Mouse (Mus musculus): ENCODE measurements at regions not wholly inside any gene's neighbourhood (a gene's known extent, or its start where the extent isn't known, plus 50 kb on each side); places are given as distances from the start of the nearest gene placed in this dataset.
A peak's percentile ranks its signal among the peaks of the same experiment; 100 is the strongest.

DNA sequence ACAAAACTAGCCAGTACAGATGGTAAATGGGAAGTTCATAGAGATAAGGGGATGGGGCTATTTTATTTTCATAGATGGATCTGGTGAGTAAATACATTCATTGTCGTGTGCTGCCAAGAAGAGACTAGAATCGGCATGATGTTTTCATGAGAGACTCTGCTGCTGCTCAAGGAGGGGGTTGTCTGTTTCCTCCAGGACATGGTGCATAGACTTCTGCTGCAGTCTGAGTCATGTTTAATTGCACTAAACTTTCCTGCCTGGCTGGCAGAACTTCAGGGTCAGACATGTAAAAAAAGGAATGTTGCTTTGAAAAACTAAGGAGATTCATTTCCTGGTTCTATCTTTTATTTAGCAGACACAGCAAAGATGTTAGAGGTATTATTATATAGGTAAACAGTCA is 100.9 kb upstream of the B430305J03Rik start:
- ATAC-seq (ENCODE audit: low read depth), result no peak
- no peaks in the 10 kb centered on the region for H3K9me3 ChIP-seq (replicated peaks)
- H3K27me3 ChIP-seq, result no peaks in the 10 kb centered on the region
- no peaks in the 10 kb centered on the region for H3K36me3 ChIP-seq
- 65% methylated on average over 2 of the region's 2 CpGs for WGBS (ENCODE audit: insufficient replicate concordance)
- H3K4me3 ChIP-seq (replicated peaks), result no peak overlapping the region
- no peak overlapping the region for H3K27ac ChIP-seq
- H3K4me2 ChIP-seq, result no peak overlapping the region
- no peak for DNase-seq
- H3K9ac ChIP-seq, result no peak overlapping the region
- H3K4me1 ChIP-seq (replicated peaks), result no peaks in the 10 kb centered on the region

DNA sequence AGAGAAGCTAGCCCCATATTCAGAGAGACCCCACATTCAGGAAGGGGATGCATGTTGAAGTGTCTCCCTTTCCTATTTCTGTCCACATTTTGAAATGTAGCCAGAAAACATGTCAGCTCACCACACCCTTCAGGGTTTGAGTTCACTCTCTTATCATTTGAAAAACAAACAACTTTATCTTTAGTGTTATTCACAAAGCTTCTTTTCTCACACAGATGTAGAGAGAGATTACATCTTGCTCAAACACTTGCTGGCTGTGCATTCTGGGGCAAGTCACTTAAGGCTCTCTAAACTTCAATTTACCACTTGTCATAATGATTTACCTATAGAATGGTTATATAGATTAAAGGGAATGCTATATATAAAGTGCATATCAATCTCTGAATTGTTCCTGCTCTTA is 94.3 kb upstream of the B430305J03Rik start:
- DNase-seq (no peak), ATAC-seq (ENCODE audit: low read depth) (peak; percentile 68)
- H3K9me3 ChIP-seq (replicated peaks), result no peaks in the 10 kb centered on the region
- peaks cover 15% of the 10 kb centered on the region for H3K4me1 ChIP-seq (replicated peaks)
- H3K4me3 ChIP-seq (replicated peaks), result no peak overlapping the region
- H3K36me3 ChIP-seq, result no peaks in the 10 kb centered on the region
- H3K27me3 ChIP-seq, result no peaks in the 10 kb centered on the region
- no peak overlapping the region for H3K9ac ChIP-seq
- no peak overlapping the region for H3K27ac ChIP-seq
- H3K4me2 ChIP-seq, result no peak overlapping the region

DNA sequence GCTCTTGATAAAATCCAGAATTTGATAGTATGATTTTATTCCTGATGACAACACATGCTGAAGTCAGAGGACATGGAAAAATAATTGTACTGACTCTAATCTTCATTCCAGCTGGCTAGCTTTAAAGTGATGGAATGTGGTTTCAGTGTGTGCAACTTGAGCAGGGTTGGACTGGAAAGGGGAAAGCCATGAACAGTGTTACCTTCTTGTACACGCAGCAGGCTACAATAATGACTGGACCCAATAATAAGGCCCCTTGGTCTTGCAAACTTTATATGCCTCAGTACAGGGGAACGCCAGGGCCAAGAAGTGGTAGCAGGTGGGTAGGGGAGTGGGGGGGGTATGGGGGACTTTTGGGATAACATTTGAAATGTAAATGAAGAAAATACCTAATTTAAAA is 90.8 kb upstream of the B430305J03Rik start:
- no peak for ATAC-seq (ENCODE audit: low read depth)
- Histone ChIP-seq H3K4me1 (replicated peaks) (peaks cover 15% of the 10 kb centered on the region), H3K4me3 (replicated peaks) (no peak overlapping the region), H3K9me3 (replicated peaks) (no peaks in the 10 kb centered on the region), H3K4me2 (no peak overlapping the region), H3K27me3 (no peaks in the 10 kb centered on the region), H3K9ac (no peak overlapping the region), H3K36me3 (no peaks in the 10 kb centered on the region), H3K27ac (no peak overlapping the region)
- DNase-seq, result no peak
- WGBS (ENCODE audit: insufficient replicate concordance), result 78% methylated on average over 2 of the region's 2 CpGs

DNA sequence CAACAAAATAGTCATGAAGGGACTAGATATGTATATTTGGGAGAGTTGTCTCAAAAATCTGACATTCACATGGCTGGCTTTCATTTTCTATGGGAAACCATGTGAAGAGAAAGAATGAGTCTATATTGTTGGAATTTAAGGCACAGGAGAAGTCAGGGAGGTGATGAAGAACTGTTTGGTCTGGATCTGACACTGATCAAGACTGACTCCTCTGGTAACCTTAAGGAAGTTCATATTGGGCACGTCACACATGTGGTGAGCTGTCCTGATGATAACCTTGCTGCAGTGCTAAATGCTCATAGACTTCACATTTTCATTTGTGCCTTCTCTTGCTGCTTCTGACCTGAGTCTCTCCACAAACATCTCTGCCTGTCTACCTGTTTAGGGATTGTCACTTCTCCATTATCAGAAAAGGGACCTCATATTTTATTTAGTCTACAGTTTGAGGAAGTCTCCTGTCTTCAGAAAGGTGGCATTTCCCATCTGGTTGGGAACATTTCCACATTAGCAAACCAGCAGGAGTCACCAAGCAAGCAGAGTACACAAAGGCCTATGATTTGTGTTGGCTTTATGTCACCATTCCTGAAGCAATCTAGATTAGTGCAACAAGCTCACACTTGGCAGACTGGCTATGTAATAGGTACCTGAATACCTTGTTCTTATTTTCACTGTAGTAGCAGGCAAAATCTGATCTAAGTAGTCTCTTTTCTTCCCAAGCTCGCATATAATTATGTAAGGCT is 76.4 kb upstream of the B430305J03Rik start:
- H3K4me2 ChIP-seq, result no peak overlapping the region
- H3K4me3 ChIP-seq (replicated peaks), result no peak overlapping the region
- no peaks in the 10 kb centered on the region for H3K4me1 ChIP-seq (replicated peaks)
- no peaks in the 10 kb centered on the region for H3K27me3 ChIP-seq
- H3K9me3 ChIP-seq (replicated peaks), result no peaks in the 10 kb centered on the region
- no peak overlapping the region for H3K9ac ChIP-seq
- ATAC-seq (ENCODE audit: low read depth) (no peak), DNase-seq (no peak)
- 48% methylated on average over 2 of the region's 2 CpGs for WGBS (ENCODE audit: insufficient replicate concordance)
- no peak overlapping the region for H3K27ac ChIP-seq
- no peaks in the 10 kb centered on the region for H3K36me3 ChIP-seq

DNA sequence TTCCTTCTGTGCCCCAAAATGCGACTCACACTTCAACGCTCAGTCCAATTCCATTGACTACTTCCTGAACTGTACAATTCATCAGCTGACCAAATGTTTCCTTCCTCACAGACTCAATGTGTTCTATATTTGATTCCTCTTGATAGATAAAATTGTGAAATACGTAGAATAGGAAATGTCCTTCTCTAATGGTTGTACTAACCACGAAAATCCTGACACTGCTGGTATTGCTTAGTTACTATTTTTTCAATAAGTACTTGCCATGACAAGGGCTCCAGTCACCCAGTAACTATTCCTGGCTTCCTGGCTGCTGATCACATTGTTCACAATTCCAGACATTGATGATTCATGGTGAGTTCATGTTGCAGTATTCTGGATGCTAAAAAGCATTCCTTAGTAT is 75.7 kb upstream of the B430305J03Rik start:
- Histone ChIP-seq H3K9ac (no peak overlapping the region), H3K4me2 (no peak overlapping the region), H3K27me3 (no peaks in the 10 kb centered on the region), H3K27ac (no peak overlapping the region), H3K4me3 (replicated peaks) (no peak overlapping the region), H3K9me3 (replicated peaks) (no peaks in the 10 kb centered on the region), H3K4me1 (replicated peaks) (no peaks in the 10 kb centered on the region), H3K36me3 (no peaks in the 10 kb centered on the region)
- DNase-seq, result no peak
- no peak for ATAC-seq (ENCODE audit: low read depth)
- WGBS (ENCODE audit: insufficient replicate concordance), result 33% methylated on average over 4 of the region's 4 CpGs

DNA sequence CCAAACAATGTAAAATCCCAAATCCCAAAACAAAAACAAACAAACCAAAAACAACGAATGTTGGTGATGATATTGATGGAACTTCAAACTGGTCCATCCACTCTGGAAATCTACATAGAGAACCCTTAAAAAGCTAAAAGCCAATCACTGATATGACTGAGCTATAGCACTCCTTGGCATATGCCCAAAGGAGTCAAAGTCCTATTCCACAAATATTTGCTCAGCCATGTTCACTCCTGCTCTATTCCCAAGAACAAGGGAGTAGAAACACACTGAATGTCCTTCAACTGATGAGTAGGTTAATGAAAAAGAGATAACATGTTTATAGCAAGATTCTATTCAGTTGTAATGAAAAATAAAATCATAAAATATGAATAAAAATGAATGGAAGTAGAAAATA is 63.0 kb upstream of the B430305J03Rik start:
- Histone ChIP-seq H3K4me2 (no peak overlapping the region), H3K4me3 (replicated peaks) (no peak overlapping the region), H3K4me1 (replicated peaks) (no peaks in the 10 kb centered on the region), H3K9ac (no peak overlapping the region), H3K27me3 (no peaks in the 10 kb centered on the region), H3K9me3 (replicated peaks) (no peaks in the 10 kb centered on the region), H3K36me3 (no peaks in the 10 kb centered on the region), H3K27ac (no peak overlapping the region)
- ATAC-seq (ENCODE audit: low read depth) (no peak), DNase-seq (no peak)
- WGBS (ENCODE audit: insufficient replicate concordance), result 46% methylated on average over 1 of the region's 1 CpGs

DNA sequence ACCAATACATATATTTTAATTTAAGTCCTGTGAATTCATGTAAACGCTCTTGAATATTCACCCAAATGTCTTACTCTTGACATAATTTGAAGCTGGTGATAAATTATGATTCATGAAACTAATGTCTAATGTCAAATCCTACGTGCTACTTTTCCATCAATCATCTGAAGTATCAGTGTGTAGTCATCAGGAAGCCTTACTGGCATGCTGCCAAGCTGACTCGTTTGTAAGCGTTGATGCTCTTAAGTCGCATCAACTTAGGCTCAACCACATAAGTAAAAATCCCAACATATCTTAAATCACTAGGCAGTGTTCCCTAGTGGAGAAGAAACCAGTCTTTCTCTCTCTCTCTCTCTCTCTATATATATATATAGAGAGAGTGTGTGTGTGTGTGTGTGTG is 58.2 kb upstream of the B430305J03Rik start:
- Histone ChIP-seq H3K36me3 (no peaks in the 10 kb centered on the region), H3K9ac (no peak overlapping the region), H3K27me3 (no peaks in the 10 kb centered on the region), H3K4me2 (no peak overlapping the region), H3K27ac (no peak overlapping the region), H3K9me3 (replicated peaks) (no peaks in the 10 kb centered on the region), H3K4me1 (replicated peaks) (no peaks in the 10 kb centered on the region), H3K4me3 (replicated peaks) (no peak overlapping the region)
- no peak for DNase-seq
- ATAC-seq (ENCODE audit: low read depth), result no peak
- 53% methylated on average over 5 of the region's 5 CpGs for WGBS (ENCODE audit: insufficient replicate concordance)

DNA sequence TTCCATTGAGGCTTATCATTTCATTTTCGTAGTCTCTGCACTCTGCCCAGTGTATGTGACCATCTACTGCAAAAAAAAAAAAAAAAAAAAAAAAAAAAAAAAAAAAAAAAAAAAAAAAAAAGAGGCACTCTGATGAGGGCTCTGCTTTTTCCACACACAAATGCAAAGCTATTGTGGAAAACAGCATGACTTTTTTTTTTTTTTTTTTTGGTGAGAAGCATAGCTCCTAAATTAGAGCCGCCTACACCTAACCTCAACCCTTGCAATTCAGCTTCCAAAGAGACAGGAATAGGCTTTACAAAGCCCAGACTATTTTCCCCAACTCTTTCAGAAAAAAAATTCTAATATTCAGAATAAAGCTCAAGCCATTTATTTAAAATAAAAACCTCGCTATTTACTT is 54.0 kb upstream of the B430305J03Rik start:
- Histone ChIP-seq H3K4me3 (replicated peaks) (no peak overlapping the region), H3K9me3 (replicated peaks) (no peaks in the 10 kb centered on the region), H3K9ac (no peak overlapping the region), H3K36me3 (no peaks in the 10 kb centered on the region), H3K27me3 (no peaks in the 10 kb centered on the region), H3K27ac (no peak overlapping the region), H3K4me1 (replicated peaks) (no peaks in the 10 kb centered on the region), H3K4me2 (no peak overlapping the region)
- ATAC-seq (ENCODE audit: low read depth), result no peak
- no peak for DNase-seq
- 80% methylated on average over 3 of the region's 3 CpGs for WGBS (ENCODE audit: insufficient replicate concordance)

DNA sequence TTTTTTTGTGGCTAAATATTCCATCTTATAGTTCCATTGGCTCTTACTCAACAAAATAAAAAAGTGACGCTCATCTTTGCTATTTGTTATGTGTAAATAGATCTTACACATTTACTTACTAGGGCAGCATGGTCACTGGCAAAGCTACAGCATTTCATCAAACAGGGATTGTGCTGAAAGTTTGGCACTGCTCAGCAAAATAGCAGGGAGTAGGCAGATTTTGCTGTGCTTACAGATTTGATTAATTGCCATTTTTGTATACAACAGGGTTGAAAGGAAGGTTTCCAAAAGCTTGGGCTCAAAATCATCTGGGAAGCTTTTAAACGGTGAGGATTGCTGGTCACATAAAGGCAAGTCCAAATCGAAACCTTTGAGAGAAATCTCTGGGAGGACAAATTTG is 52.3 kb upstream of the B430305J03Rik start:
- no peak for DNase-seq
- 63% methylated on average over 3 of the region's 3 CpGs for WGBS (ENCODE audit: insufficient replicate concordance)
- no peaks in the 10 kb centered on the region for H3K36me3 ChIP-seq
- H3K27ac ChIP-seq, result no peak overlapping the region
- ATAC-seq (ENCODE audit: low read depth), result no peak
- no peak overlapping the region for H3K4me3 ChIP-seq (replicated peaks)
- no peak overlapping the region for H3K9ac ChIP-seq
- H3K27me3 ChIP-seq, result no peaks in the 10 kb centered on the region
- no peaks in the 10 kb centered on the region for H3K9me3 ChIP-seq (replicated peaks)
- no peaks in the 10 kb centered on the region for H3K4me1 ChIP-seq (replicated peaks)
- no peak overlapping the region for H3K4me2 ChIP-seq

Measured in liver, embryonic 13.5 days (tissue).